Mouse (Mus musculus) heart, embryonic 14.5 days (tissue): ENCODE data around the gene Tcf20. TPM values are rescaled to one million over a fixed set of nuclear protein-coding genes. Genes with fewer than 3 reads are reported as not detected.

ENCODE experiments used
- ATAC-seq: fragments of 200-750 bp; cut with Nextera tagmentation; 2 replicates; pipeline ENCODE4 v1.8.0; 2017; ENCODE audit warnings: low read depth, moderate TSS enrichment; ENCODE audit not compliant: insufficient number of reproducible peaks, insufficient read depth, low FRiP score
- H3K27ac ChIP-seq, 2 experiments: fragments of 200-500 bp in 1 of 2; fragments of 300-500 bp in 1 of 2; sonication (generic) in 1 of 2; replicated peaks in 1 of 2; 2 replicates each; pipeline ENCODE4 v1.5.1; 2012 to 2014; ENCODE audit warnings: low read depth in 2 of 2, low read length in 2 of 2, control low read depth in 1 of 2, mild to moderate bottlenecking in 1 of 2, mixed read lengths in 1 of 2; ENCODE audit not compliant: control insufficient read depth in 1 of 2, insufficient read depth in 1 of 2
- H3K27me3 ChIP-seq: fragments of 300-500 bp; sonication (generic); 2 replicates; pipeline ENCODE4 v1.6.1; 2014; ENCODE audit warnings: mild to moderate bottlenecking, low read length, control low read depth; ENCODE audit not compliant: control insufficient read depth, insufficient read depth
- H3K36me3 ChIP-seq: fragments of 300-500 bp; sonication (generic); 2 replicates; pipeline ENCODE4 v1.6.1; 2014; ENCODE audit warnings: mild to moderate bottlenecking, control low read depth, low read length, mixed read lengths; ENCODE audit not compliant: control insufficient read depth, insufficient read depth
- H3K4me1 ChIP-seq, 2 experiments: fragments of 200-500 bp in 1 of 2; fragments of 300-500 bp in 1 of 2; sonication (generic) in 1 of 2; 2 replicates each; pipeline ENCODE4 v1.6.1; 2012 to 2014; ENCODE audit warnings: low read length in 2 of 2, control low read depth in 1 of 2, mixed read lengths in 1 of 2; ENCODE audit not compliant: control insufficient read depth in 2 of 2, insufficient read depth in 2 of 2
- H3K4me2 ChIP-seq: fragments of 300-500 bp; sonication (generic); 2 replicates; pipeline ENCODE4 v1.6.1; 2014; ENCODE audit warnings: mild to moderate bottlenecking, low read length
- H3K4me3 ChIP-seq, 2 experiments: fragments of 200-500 bp in 1 of 2; fragments of 300-500 bp in 1 of 2; sonication (generic) in 1 of 2; 2 replicates each; pipeline ENCODE4 v1.5.1; 2012 to 2014; ENCODE audit warnings: low read length in 2 of 2, mild to moderate bottlenecking in 2 of 2, control low read depth in 1 of 2, low read depth in 1 of 2, moderate library complexity in 1 of 2; ENCODE audit not compliant: control insufficient read depth in 1 of 2, insufficient read depth in 1 of 2
- H3K9ac ChIP-seq: fragments of 300-500 bp; sonication (generic); 2 replicates; pipeline ENCODE4 v1.6.1; 2014; ENCODE audit warnings: mild to moderate bottlenecking, low read length
- H3K9me3 ChIP-seq: fragments of 300-500 bp; sonication (generic); 2 replicates; pipeline ENCODE4 v1.6.1; 2016; ENCODE audit warnings: low read length, control low read depth; ENCODE audit not compliant: control insufficient read depth
- WGBS: fragments of 180-500 bp; shearing (Covaris S2); extraction: QIAGEN DNeasy Blood & Tissue Kit; methylation state at CpG from one replicate; pipeline ENCODE4 v1.1.7; 2014; 5-methylcytosine and 5-hydroxymethylcytosine counted together
- polyA plus RNA-seq: library from polyadenylated mRNA; unstranded; fragments of >200 nt; fragmentation: Nextera tagmentation; extraction: Ambion mirVana; gene quantifications from 2 replicates; pipeline ENCODE4 v1.2.1, GENCODE M21; 2014

The Tcf20 gene
- polyA plus RNA-seq, 1 experiment from 2014 or later = 7.2 TPM

- no peak overlapping the region for H3K9ac ChIP-seq
- no peak overlapping the region for H3K27ac ChIP-seq
- WGBS = 63% methylated on average over 15 of the region's 15 CpGs
- H3K4me1 ChIP-seq = peaks cover 27 to 29% of the 10 kb centered on the region in 2 experiments
- no peaks in the 10 kb centered on the region for H3K36me3 ChIP-seq
- H3K4me3 ChIP-seq = no peak overlapping the region
- no peak overlapping the region for H3K4me2 ChIP-seq
- H3K27me3 ChIP-seq = no peaks in the 10 kb centered on the region
- no peak for ATAC-seq
- no peaks in the 10 kb centered on the region for H3K9me3 ChIP-seq
Observed at GRCm38 (mm10) chr15:83007346-83007920, 19.8 kb upstream of the Tcf20 start.

GRCm38 (mm10) chr15:83002665-83003548, 15.2 kb upstream of the Tcf20 start:
- Histone ChIP-seq H3K4me1 (peaks cover 4 to 6% of the 10 kb centered on the region in 2 experiments; a peak in 2 of 4 replicates), H3K27ac (no peak overlapping the region), H3K9me3 (no peaks in the 10 kb centered on the region), H3K9ac (no peak overlapping the region), H3K36me3 (no peaks in the 10 kb centered on the region), H3K4me2 (no peak overlapping the region), H3K27me3 (peaks cover 5% of the 10 kb centered on the region; the same call in 1 of the 2 replicates), H3K4me3 (no peak overlapping the region)
- 52% methylated on average over 12 of the region's 12 CpGs for WGBS
- no peak for ATAC-seq

GRCm38 (mm10) chr15:82998811-82999221, 11.1 kb upstream of the Tcf20 start:
- Histone ChIP-seq H3K36me3 (no peaks in the 10 kb centered on the region), H3K27me3 (peaks cover 5% of the 10 kb centered on the region; the same call in 1 of the 2 replicates), H3K4me3 (no peak overlapping the region), H3K9me3 (no peaks in the 10 kb centered on the region), H3K4me2 (no peak overlapping the region), H3K4me1 (peaks cover 12 to 17% of the 10 kb centered on the region in 2 experiments), H3K9ac (no peak overlapping the region), H3K27ac (no peak overlapping the region)
- 77% methylated on average over 6 of the region's 6 CpGs for WGBS
- no peak for ATAC-seq

- no peak for ATAC-seq
- Histone ChIP-seq H3K4me3 (no peak overlapping the region), H3K4me2 (no peak overlapping the region), H3K27ac (no peak overlapping the region), H3K36me3 (no peaks in the 10 kb centered on the region), H3K27me3 (peaks cover 2% of the 10 kb centered on the region; the same call in 1 of the 2 replicates), H3K4me1 (peaks cover 9 to 17% of the 10 kb centered on the region in 2 experiments), H3K9me3 (no peaks in the 10 kb centered on the region), H3K9ac (no peak overlapping the region)
Observed at GRCm38 (mm10) chr15:82996431-82996830, 8.8 kb upstream of the Tcf20 start.

GRCm38 (mm10) chr15:82995239-82995638, 7.6 kb upstream of the Tcf20 start:
- no peak overlapping the region for H3K27ac ChIP-seq
- no peak overlapping the region for H3K9ac ChIP-seq
- H3K9me3 ChIP-seq = no peaks in the 10 kb centered on the region
- no peaks in the 10 kb centered on the region for H3K36me3 ChIP-seq
- H3K4me3 ChIP-seq = no peak overlapping the region
- ATAC-seq = no peak
- H3K27me3 ChIP-seq = no peaks in the 10 kb centered on the region; the same call in 1 of the 2 replicates
- H3K4me2 ChIP-seq = no peak overlapping the region
- H3K4me1 ChIP-seq = peaks cover 9 to 17% of the 10 kb centered on the region in 2 experiments
- 67% methylated on average over 7 of the region's 7 CpGs for WGBS

- Histone ChIP-seq H3K27ac (no peak overlapping the region), H3K9me3 (no peaks in the 10 kb centered on the region), H3K9ac (no peak overlapping the region), H3K36me3 (no peaks in the 10 kb centered on the region), H3K4me1 (peaks cover 12 to 23% of the 10 kb centered on the region in 2 experiments), H3K4me2 (no peak overlapping the region), H3K4me3 (no peak overlapping the region), H3K27me3 (no peaks in the 10 kb centered on the region; the same call in 1 of the 2 replicates)
- WGBS = 75% methylated on average over 9 of the region's 9 CpGs
- no peak for ATAC-seq
Observed at GRCm38 (mm10) chr15:82992911-82993310, 5.2 kb upstream of the Tcf20 start.

- H3K27me3 ChIP-seq = no peaks in the 10 kb centered on the region; the same call in 1 of the 2 replicates
- H3K27ac ChIP-seq = no peak overlapping the region
- H3K9me3 ChIP-seq = no peaks in the 10 kb centered on the region
- no peak overlapping the region for H3K4me2 ChIP-seq
- H3K4me3 ChIP-seq = no peak overlapping the region
- no peaks in the 10 kb centered on the region for H3K36me3 ChIP-seq
- ATAC-seq = no peak
- H3K9ac ChIP-seq = no peak overlapping the region
- 71% methylated on average over 13 of the region's 13 CpGs for WGBS
- H3K4me1 ChIP-seq = peaks cover 8 to 19% of the 10 kb centered on the region in 2 experiments
Observed at GRCm38 (mm10) chr15:82992079-82992783, 4.6 kb upstream of the Tcf20 start.
